Mouse (Mus musculus) liver, postnatal 0 days (tissue): ENCODE data around the gene Fras1.

Experiments used
- CTCF ChIP-seq: sonication (generic); IDR thresholded peaks from 2 replicates; pipeline ENCODE4 v1.5.1; 2016; ENCODE audit warnings: antibody characterized with exemption, low read depth
- EP300 ChIP-seq: IDR thresholded peaks from 2 replicates; pipeline ENCODE4 v1.6.1; 2016; ENCODE audit warnings: antibody characterized with exemption, low read depth, mild to moderate bottlenecking

GRCm38 (mm10) chr5:96447460-96447859 is 73.7 kb downstream of the Fras1 start:
- no peak for TF ChIP-seq CTCF
- TF ChIP-seq EP300 = no peak
